Mouse (Mus musculus) spleen, postnatal 10 days (tissue): ENCODE data around the gene Tent4a.
"Not testable (repeated sequence)": the region's sequence is repeated elsewhere in the genome, so short reads cannot be mapped to it uniquely, and the experiment has no call there.

ENCODE experiments used
- DNase-seq, 2 experiments: peaks; one replicate each; pipeline ENCODE4 v3.0.0; 2021 to 2022; ENCODE audit warnings: low spot score in 2 of 2

Gene Tent4a

GRCm38 (mm10) chr13:69534334-69534653 is at the start of gene Tent4a:
Gene Tent4a, minus strand, starts transcription at chr13:69534617.
- no peak for DNase-seq

- no peak for DNase-seq
These were observed 49.2 kb upstream of the Tent4a start for GRCm38 (mm10) chr13:69583591-69583990.

GRCm38 (mm10) chr13:69582411-69582810 is 48.0 kb upstream of the Tent4a start:
- DNase-seq: no peak

GRCm38 (mm10) chr13:69577181-69577834 is 42.9 kb upstream of the Tent4a start:
- DNase-seq: no peak

GRCm38 (mm10) chr13:69576676-69577075 is 42.3 kb upstream of the Tent4a start:
- no peak for DNase-seq

- DNase-seq: no peak
These were observed 38.2 kb upstream of the Tent4a start for GRCm38 (mm10) chr13:69572594-69572993.

GRCm38 (mm10) chr13:69569201-69569600 is 34.8 kb upstream of the Tent4a start:
- DNase-seq: no peak

GRCm38 (mm10) chr13:69565401-69565800 is 31.0 kb upstream of the Tent4a start:
- DNase-seq: not testable (repeated sequence)

GRCm38 (mm10) chr13:69564573-69564972 is 30.2 kb upstream of the Tent4a start:
- DNase-seq: no peak

- DNase-seq: no peak
These were observed 29.5 kb upstream of the Tent4a start for GRCm38 (mm10) chr13:69563905-69564304.

- no peak for DNase-seq
These were observed 28.5 kb upstream of the Tent4a start for GRCm38 (mm10) chr13:69562654-69563574.

GRCm38 (mm10) chr13:69562004-69562403 is 27.6 kb upstream of the Tent4a start:
- DNase-seq: no peak

- DNase-seq: no peak
These were observed 25.0 kb upstream of the Tent4a start for GRCm38 (mm10) chr13:69559291-69559961.

GRCm38 (mm10) chr13:69558098-69558660 is 23.8 kb upstream of the Tent4a start:
- no peak for DNase-seq

GRCm38 (mm10) chr13:69556728-69557127 is 22.3 kb upstream of the Tent4a start:
- no peak for DNase-seq

GRCm38 (mm10) chr13:69555957-69556482 is 21.6 kb upstream of the Tent4a start:
- no peak for DNase-seq

GRCm38 (mm10) chr13:69555045-69555444 is 20.6 kb upstream of the Tent4a start:
- DNase-seq: no peak

GRCm38 (mm10) chr13:69554255-69554654 is 19.8 kb upstream of the Tent4a start:
- no peak for DNase-seq

- peak in 1 of 2 experiments; percentile 61 for DNase-seq
These were observed 18.6 kb upstream of the Tent4a start for GRCm38 (mm10) chr13:69553024-69553423.

- no peak for DNase-seq
These were observed 16.4 kb upstream of the Tent4a start for GRCm38 (mm10) chr13:69550831-69551230.

- DNase-seq: no peak
These were observed 15.6 kb upstream of the Tent4a start for GRCm38 (mm10) chr13:69549980-69550379.
